Mouse (Mus musculus) olfactory bulb, adult 2 months (tissue): ENCODE measurements around the gene Sim1. TPM values are rescaled to one million over a fixed set of nuclear protein-coding genes. Genes with fewer than 3 reads are reported as not detected.

ENCODE experiments used
- H3K27ac ChIP-seq: fragments of 200-500 bp; 2 replicates; pipeline ENCODE4 v1.5.1; 2012; ENCODE audit warnings: low read depth, low read length; ENCODE audit not compliant: insufficient read depth
- H3K4me1 ChIP-seq: fragments of 200-500 bp; 2 replicates; pipeline ENCODE4 v1.6.1; 2012; ENCODE audit warnings: low read length; ENCODE audit not compliant: control insufficient read depth, insufficient read depth
- H3K4me3 ChIP-seq: fragments of 200-500 bp; 2 replicates; pipeline ENCODE4 v1.5.1; 2012; ENCODE audit warnings: mild to moderate bottlenecking, low read depth, low read length, moderate library complexity; ENCODE audit not compliant: insufficient read depth
- CTCF ChIP-seq: fragments of 200-500 bp; IDR thresholded peaks from 2 replicates; pipeline ENCODE4 v1.5.1; 2012; ENCODE audit warnings: low read depth, mild to moderate bottlenecking, low read length, moderate library complexity; ENCODE audit not compliant: insufficient read depth
- POLR2A ChIP-seq: fragments of 200-500 bp; IDR thresholded peaks from 2 replicates; pipeline ENCODE4 v1.6.1; 2012; ENCODE audit warnings: mild to moderate bottlenecking, low read depth, low read length, moderate library complexity; ENCODE audit not compliant: insufficient read depth
- WGBS: fragments of 180-500 bp; shearing (Covaris S2); methylation state at CpG from one replicate; pipeline ENCODE4 v1.1.7; 2018; 5-methylcytosine and 5-hydroxymethylcytosine counted together
- polyA plus RNA-seq: library from polyadenylated mRNA; stranded (reverse); fragments of >200 nt; gene quantifications from 2 replicates; pipeline ENCODE4 v1.2.4, GENCODE M21; 2012; ENCODE audit warnings: low replicate concordance; ENCODE audit not compliant: missing spikeins, insufficient read depth, insufficient read length

Gene Sim1
- polyA plus RNA-seq, result not detected in 2 replicates

DNA sequence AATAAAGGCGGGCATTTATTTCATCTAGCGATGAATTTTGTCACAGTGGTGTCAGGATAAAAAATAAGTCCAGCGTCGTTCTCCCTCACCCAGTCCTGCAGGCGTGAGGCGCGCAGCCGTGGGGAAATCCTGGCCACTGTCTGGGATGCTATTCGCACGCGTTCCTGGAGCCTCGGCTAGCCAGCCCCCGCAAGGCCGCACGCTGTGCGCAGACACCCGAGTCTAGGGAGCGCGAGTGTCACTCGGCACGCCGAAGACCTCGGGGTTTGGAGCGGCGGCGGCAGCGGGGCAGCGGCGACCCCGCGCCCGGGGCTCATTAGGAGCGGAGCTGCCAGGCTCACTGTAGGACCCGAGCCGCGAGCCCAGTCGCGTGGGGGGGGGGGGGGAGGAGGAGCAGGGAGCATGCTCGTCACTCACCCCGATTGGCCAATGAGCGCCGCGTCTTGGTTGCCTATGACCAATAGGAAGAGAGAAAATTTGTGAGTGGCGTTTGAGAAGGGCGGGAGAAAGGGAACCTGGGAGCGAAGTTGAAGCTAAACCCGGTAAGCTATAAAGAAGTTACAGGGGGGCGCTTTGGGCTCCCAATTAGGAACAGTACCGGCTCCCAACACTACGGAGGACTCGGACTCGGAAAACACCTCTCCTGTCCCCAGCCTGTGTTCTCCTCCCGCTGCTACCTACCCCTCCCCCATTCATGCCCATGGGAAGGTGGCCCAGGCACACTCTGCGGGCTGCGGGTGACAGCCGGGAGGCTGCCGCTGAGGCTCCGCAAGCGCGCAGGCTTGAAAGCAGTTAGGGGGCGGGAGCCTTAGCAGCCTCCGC, at the start of gene Sim1:
Gene Sim1, plus strand, starts transcription at position 585 of the 822 bp plus-strand sequence.
- TF ChIP-seq CTCF, result no peak
- no peak for TF ChIP-seq POLR2A
- WGBS, result under 1% methylated on average over 62 of the region's 62 CpGs

DNA sequence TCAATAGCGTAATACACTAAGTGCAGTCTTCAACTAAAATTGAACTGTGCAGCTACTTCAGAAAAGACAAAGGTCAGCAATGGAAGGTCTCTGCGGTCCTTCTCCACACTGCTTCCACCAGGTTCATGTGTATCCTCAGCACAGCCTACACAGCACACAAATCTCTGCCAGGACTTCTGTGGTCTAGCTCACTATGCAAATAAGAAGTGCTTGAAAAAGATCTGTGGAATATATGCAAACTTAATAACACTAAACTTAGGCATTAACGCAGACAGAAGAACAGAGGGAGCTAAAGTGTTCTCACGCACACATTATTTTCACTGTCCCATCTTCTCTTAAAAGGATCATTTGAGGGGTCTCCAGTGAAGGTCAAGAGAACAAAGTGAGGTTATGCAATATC, 26.4 kb upstream of the Sim1 start:
- 84% methylated on average over 4 of the region's 4 CpGs for WGBS
- H3K27ac ChIP-seq, result no peak overlapping the region
- no peak for TF ChIP-seq POLR2A
- no peak for TF ChIP-seq CTCF
- H3K4me1 ChIP-seq, result no peaks in the 10 kb centered on the region
- H3K4me3 ChIP-seq, result no peak overlapping the region

More for the DNA sequence above, at the start of gene Sim1:
- Histone ChIP-seq H3K4me1 (peaks cover 9% of the 10 kb centered on the region), H3K4me3 (peak within 1 kb of the TSS; percentile 16; the same call in 1 of the 2 replicates), H3K27ac (no peak within 1 kb of the TSS)

DNA sequence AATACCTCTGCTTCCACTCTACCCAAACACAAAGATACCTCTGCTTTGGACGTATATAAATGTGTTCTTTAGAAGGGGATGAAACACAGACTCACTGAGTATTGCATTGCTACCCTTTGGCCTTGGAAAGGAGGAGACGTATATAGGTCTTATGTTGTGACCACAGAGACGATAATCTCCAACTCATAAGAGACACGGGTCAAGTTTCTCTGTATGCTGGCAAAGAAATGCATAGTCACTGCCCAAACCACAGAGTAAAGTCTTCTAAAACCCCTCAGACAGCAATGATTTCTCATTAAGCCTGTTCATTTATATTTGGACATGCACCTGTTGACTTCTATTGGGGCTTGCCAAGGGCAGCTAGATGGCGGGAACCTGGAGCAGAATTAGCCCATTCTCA, 17.6 kb upstream of the Sim1 start:
- no peak for TF ChIP-seq POLR2A
- no peak for TF ChIP-seq CTCF
- H3K4me1 ChIP-seq, result no peaks in the 10 kb centered on the region
- H3K4me3 ChIP-seq, result no peak overlapping the region
- WGBS, result 89% methylated on average over 5 of the region's 5 CpGs
- no peak overlapping the region for H3K27ac ChIP-seq

DNA sequence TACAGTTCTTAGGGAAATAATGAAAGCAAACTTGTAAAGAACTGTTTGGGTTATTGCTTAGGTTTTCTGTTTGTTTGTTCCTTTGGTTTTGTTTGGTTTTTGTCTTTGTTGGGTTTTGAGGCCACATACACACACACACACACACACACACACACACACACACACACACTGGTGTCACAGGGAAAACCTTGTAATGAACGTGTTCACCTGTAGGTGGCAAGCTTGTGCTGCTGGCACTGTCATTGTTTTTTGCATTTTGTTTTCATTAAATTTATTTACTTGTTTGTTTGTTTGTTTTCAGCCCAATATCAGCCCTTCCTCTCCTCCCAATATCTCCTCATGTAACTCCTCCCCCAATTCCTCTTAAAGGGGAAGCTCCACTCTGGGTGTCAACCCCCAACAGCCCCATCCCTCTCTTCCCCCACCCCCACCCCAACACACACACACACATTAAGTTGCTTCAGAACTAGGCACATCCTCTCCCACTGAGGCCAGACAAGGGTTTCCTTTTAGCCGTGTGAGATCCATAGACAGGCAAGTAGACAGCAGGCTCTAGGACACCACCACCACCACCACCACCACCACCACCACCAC, 13.0 kb upstream of the Sim1 start:
- WGBS, result 31% methylated on average over 2 of the region's 2 CpGs
- Histone ChIP-seq H3K4me1 (no peaks in the 10 kb centered on the region), H3K27ac (no peak overlapping the region), H3K4me3 (no peak overlapping the region)
- TF ChIP-seq POLR2A (no peak), CTCF (no peak)

DNA sequence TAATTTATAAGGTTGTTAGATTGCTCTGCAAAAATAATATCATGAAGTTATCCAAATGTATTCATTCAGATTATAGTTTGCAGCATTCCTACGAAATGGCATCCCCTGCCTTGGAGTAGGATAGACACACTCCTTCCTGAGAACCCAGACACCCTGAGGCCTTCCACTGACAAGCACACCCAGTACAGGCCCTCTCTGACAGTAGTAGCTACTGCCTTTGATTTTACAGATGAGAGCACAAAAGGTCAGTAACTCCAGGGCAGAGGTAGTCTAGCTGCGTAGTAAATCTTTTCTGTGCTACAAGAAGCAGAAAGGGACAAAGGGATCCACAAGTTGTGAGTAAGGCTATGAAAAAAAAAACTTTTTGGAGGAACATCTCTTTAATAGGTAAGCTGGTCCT, 12.2 kb upstream of the Sim1 start:
- Histone ChIP-seq H3K27ac (no peak overlapping the region), H3K4me3 (no peak overlapping the region), H3K4me1 (no peaks in the 10 kb centered on the region)
- TF ChIP-seq CTCF, result no peak
- TF ChIP-seq POLR2A, result no peak
- WGBS, result 89% methylated on average over 2 of the region's 2 CpGs

DNA sequence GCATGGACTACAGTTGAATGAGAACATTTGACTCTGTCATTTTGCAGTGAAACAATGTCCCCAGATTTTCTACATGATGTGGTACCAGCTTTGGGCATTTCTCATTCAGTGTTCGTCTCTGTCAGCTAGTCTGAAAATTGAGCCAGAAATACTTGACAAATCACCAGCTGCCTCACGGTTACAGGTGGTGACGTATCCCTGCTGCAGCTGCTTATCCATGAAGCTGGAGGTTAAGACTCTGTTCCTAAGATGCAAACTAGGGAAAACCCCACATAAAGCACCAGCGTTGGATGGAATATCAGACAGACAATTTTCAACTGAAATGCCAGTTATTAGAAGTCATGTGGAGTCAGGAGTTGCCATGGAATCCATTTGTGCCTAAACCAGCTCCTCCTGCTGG, 8.2 kb upstream of the Sim1 start:
- Histone ChIP-seq H3K4me1 (no peaks in the 10 kb centered on the region), H3K4me3 (no peak overlapping the region), H3K27ac (no peak overlapping the region)
- TF ChIP-seq CTCF (no peak), POLR2A (no peak)
- 66% methylated on average over 4 of the region's 4 CpGs for WGBS

DNA sequence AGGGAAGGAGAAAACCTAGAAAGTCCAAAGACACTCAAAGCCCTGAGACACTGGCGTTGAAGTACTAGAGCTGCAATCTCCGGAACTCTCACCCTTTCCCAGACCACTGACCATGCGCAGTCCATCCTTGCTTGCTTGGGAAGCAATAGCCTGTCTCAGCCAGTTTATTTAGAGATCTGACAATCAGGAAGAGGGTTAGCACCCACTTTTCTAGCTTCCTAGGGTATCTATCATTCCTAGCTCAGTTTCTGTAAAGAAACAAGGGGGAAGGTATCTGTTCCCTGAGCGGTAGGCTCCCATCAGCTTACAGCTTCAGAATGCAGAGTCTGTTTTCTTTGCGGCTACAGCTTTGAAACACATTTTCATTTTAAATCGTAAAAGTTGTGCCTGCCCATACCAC, 3.9 kb upstream of the Sim1 start:
- peaks cover 9% of the 10 kb centered on the region for H3K4me1 ChIP-seq
- H3K4me3 ChIP-seq, result no peak overlapping the region
- no peak overlapping the region for H3K27ac ChIP-seq
- TF ChIP-seq POLR2A (no peak), CTCF (no peak)
- 24% methylated on average over 6 of the region's 6 CpGs for WGBS

DNA sequence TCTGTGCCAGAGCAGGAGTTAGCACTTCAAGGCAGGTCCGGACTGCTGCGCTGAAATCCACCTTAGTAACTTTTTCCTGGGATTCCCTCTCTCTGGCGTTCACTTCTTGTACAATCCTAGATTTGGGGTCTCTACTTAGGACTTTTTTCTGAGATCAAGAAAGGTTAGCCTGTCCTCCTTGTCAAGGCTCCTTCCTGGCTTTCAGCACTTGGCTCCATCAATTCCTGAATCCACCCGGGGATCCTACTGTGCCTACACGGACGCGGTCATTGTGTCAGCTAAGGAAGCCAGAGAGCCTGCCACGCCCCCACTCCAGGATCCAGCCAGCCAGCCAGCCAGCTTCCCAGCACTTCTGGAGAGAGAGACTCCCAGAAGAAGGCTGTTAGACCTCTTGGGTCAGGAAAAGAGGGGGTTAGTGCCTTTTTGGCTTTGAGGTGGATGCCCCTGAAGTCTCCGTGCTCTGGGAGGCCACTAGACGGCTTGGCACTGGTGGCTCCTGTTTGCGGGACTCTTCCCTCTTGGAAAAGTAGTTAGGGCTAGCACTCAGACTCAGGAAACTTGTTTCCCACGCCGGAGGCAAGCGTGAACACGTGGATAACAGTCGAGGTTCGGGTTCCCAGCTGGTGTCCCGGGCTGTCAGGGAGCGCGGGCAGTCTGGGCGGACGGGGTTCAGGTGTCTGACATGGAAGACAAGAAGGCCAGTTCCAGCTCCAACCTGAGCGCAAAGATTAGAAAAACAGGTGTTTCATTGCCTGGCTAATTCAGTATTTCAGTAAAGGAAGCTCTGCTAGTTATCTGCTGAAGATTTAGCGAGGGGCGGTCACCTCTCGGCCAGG, 2.5 kb upstream of the Sim1 start:
- 2% methylated on average over 26 of the region's 26 CpGs for WGBS
- TF ChIP-seq POLR2A (no peak), CTCF (no peak)

More for the DNA sequence above, 2.5 kb upstream of the Sim1 start:
- no peak overlapping the region for H3K4me3 ChIP-seq
- H3K27ac ChIP-seq, result no peak overlapping the region
- peaks cover 9% of the 10 kb centered on the region for H3K4me1 ChIP-seq
